Comparison of ENCODE assay signal across 10 mouse cellular contexts in the genomic region with DNA sequence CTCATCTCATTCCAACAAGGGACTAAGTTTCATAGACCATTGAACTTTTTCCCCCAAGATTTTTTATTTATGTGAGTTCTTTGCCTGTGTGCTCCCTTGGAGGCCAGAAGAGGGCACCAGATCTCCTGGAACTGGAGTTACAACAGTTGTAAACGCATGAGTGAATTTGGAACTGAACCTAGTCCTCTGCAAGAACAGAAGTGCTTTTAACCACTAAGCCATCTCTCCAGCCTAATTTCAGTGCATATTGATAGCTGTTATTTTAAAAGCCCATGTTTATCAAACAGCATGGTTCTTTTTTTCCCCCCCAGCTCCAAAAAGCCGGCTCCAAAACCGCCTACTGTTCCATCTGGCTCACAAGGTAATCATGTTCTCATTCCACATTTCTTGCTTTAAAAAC. TPM values are rescaled to one million over a fixed set of nuclear protein-coding genes. Genes with fewer than 3 reads are reported as not detected.
DNase-seq lines count a peak whose midpoint lies in the region; ATAC-seq and TF ChIP-seq lines count a peak whose summit lies in the region.
"Had no signal": no experiment of that assay in that cellular context is flagged by ENCODE, and none has a peak within 500 bp of the region (broad histone marks: within the 10 kb centered on the region; RNA-seq: fewer than 3 reads in every experiment).

No protein-coding gene starts in this region.

- no peak overlapping the region for H3K27ac ChIP-seq in hindbrain, embryonic 10.5 days
- no peak overlapping the region for H3K27ac ChIP-seq in hindbrain, embryonic 13.5 days
- no peak overlapping the region for H3K27ac ChIP-seq in intestine, embryonic 16.5 days (ENCODE audit: low read length)
- H3K27ac ChIP-seq: lung, embryonic 15.5 days had no signal

- H3K36me3 ChIP-seq in hindbrain, embryonic 10.5 days, result peaks cover 48% of the 10 kb centered on the region
- H3K36me3 ChIP-seq in hindbrain, embryonic 13.5 days, result peaks cover 60% of the 10 kb centered on the region
- no peaks in the 10 kb centered on the region for H3K36me3 ChIP-seq in E14TG2a.4 (ENCODE audit: insufficient read depth, low read length)
- H3K36me3 ChIP-seq in intestine, embryonic 16.5 days (ENCODE audit: control insufficient read depth, insufficient read depth, low read length), result no peaks in the 10 kb centered on the region

- H3K27me3 ChIP-seq in hindbrain, embryonic 10.5 days (ENCODE audit: insufficient read depth, poor library complexity, severe bottlenecking), result no peaks in the 10 kb centered on the region
- H3K27me3 ChIP-seq in hindbrain, embryonic 13.5 days, result no peaks in the 10 kb centered on the region
- H3K27me3 ChIP-seq in E14TG2a.4 (ENCODE audit: insufficient read depth, low read length), result no peaks in the 10 kb centered on the region
- H3K27me3 ChIP-seq in intestine, embryonic 16.5 days (replicated peaks; ENCODE audit: control insufficient read depth, insufficient read depth, low read length), result no peaks in the 10 kb centered on the region
- H3K27me3 ChIP-seq: lung, embryonic 15.5 days had no signal

- no peaks in the 10 kb centered on the region for H3K9me3 ChIP-seq in hindbrain, embryonic 10.5 days
- H3K9me3 ChIP-seq in hindbrain, embryonic 13.5 days, result no peaks in the 10 kb centered on the region
- H3K9me3 ChIP-seq in E14TG2a.4 (ENCODE audit: low read length), result no peaks in the 10 kb centered on the region
- H3K9me3 ChIP-seq in intestine, embryonic 16.5 days (ENCODE audit: control insufficient read depth, low read length), result no peaks in the 10 kb centered on the region
- H3K9me3 ChIP-seq: lung, embryonic 15.5 days had no signal

- H3K4me3 ChIP-seq in hindbrain, embryonic 10.5 days, result no peak overlapping the region
- no peak overlapping the region for H3K4me3 ChIP-seq in hindbrain, embryonic 13.5 days
- no peak overlapping the region for H3K4me3 ChIP-seq in E14TG2a.4 (replicated peaks; ENCODE audit: low read length)
- H3K4me3 ChIP-seq in intestine, embryonic 16.5 days (ENCODE audit: low read length), result no peak overlapping the region
- H3K4me3 ChIP-seq: erythroblast, embryonic 14.5 days; lung, embryonic 15.5 days had no signal

- ATAC-seq in hindbrain, embryonic 13.5 days (ENCODE audit: low FRiP score), result no peak
- ATAC-seq in megakaryocyte-erythroid progenitor cell, adult 5-6 weeks (replicated peaks; ENCODE audit: low FRiP score, low TSS enrichment, poor library complexity, severe bottlenecking), result 0 out of 2 replicates have a peak, but pooled peaks have one; percentile 55
- no peak for ATAC-seq in intestine, embryonic 16.5 days

- H3K9ac ChIP-seq in hindbrain, embryonic 13.5 days, result no peak overlapping the region
- H3K9ac ChIP-seq in intestine, embryonic 16.5 days (ENCODE audit: low read depth, low read length), result no peak overlapping the region
- H3K9ac ChIP-seq: lung, embryonic 15.5 days had no signal

- no peaks in the 10 kb centered on the region for H3K4me1 ChIP-seq in hindbrain, embryonic 10.5 days (replicated peaks)
- no peaks in the 10 kb centered on the region for H3K4me1 ChIP-seq in hindbrain, embryonic 13.5 days (replicated peaks)
- no peaks in the 10 kb centered on the region for H3K4me1 ChIP-seq in E14TG2a.4 (replicated peaks; ENCODE audit: low read depth, low read length)
- H3K4me1 ChIP-seq in intestine, embryonic 16.5 days (ENCODE audit: control insufficient read depth, insufficient read depth, low read length), result no peaks in the 10 kb centered on the region
- H3K4me1 ChIP-seq: lung, embryonic 15.5 days had no signal

- 78% methylated on average over 3 of the region's 3 CpGs for WGBS in hindbrain, embryonic 10.5 days
- 77% methylated on average over 3 of the region's 3 CpGs for WGBS in hindbrain, embryonic 13.5 days
- 82% methylated on average over 3 of the region's 3 CpGs for WGBS in intestine, embryonic 16.5 days

- no peak overlapping the region for H3K4me2 ChIP-seq in hindbrain, embryonic 13.5 days
- no peak overlapping the region for H3K4me2 ChIP-seq in intestine, embryonic 16.5 days (ENCODE audit: low read depth, low read length)
- H3K4me2 ChIP-seq: lung, embryonic 15.5 days had no signal

- no peak for TF ChIP-seq POLR2A in brain, embryonic 14.5 days (IDR thresholded peaks at IDR 0.05; ENCODE audit: borderline replicate concordance, extremely low read depth, insufficient read depth, insufficient read length, poor library complexity, severe bottlenecking)

- peak; percentile 8 for DNase-seq in hindbrain, embryonic 10.5 days (ENCODE audit: low spot score)
- DNase-seq in brain, embryonic 14.5 days (ENCODE audit: low read depth), result peak; percentile 61
- DNase-seq in kidney, postnatal 14 days, result peak; percentile 27
- no peak for DNase-seq in urinary bladder, postnatal 36 days (ENCODE audit: low spot score in 2 of 2)

- TF ChIP-seq CTCF in E14TG2a.4 (conservative IDR thresholded peaks at IDR 0.05; ENCODE audit: low read length), result peak; percentile 65
- peak; percentile 49; the same call in 1 of the 2 replicates for TF ChIP-seq CTCF in brain, embryonic 14.5 days (IDR thresholded peaks at IDR 0.05; ENCODE audit: borderline replicate concordance, extremely low read depth, insufficient read depth, insufficient read length)

RNA-seq across cellular contexts. Expression of a gene that starts 8.4 kb away (rescaled TPM):
- polyA plus RNA-seq in hindbrain, embryonic 10.5 days (2016; fragmentation: Nextera tagmentation; extraction: Ambion mirVana), result 14.3 and 14.6 TPM in 2 replicates
- 6.7 and 7.3 TPM in 2 replicates for polyA plus RNA-seq in hindbrain, embryonic 13.5 days (2015; fragmentation: Nextera tagmentation; extraction: Ambion mirVana)
- polyA plus RNA-seq in brain, embryonic 14.5 days (2012; rRNA removed), result 8.7 and 9.0 TPM in 2 replicates
- total RNA-seq in megakaryocyte-erythroid progenitor cell, adult 5-6 weeks (2014; fragmentation: Nextera tagmentation), result 0.74 and 1.4 TPM in 2 replicates
- total RNA-seq in megakaryocyte-erythroid progenitor cell, adult 5-6 weeks (2017), result 1.2 and 1.5 TPM in 2 replicates
- polyA plus RNA-seq in intestine, embryonic 16.5 days (2015; fragmentation: Nextera tagmentation; extraction: Ambion mirVana), result 2.5 and 3.2 TPM in 2 replicates
- polyA plus RNA-seq: erythroblast, embryonic 14.5 days had no signal

RNA-seq across cellular contexts. Expression of a gene that starts 35.3 kb away (rescaled TPM):
- polyA plus RNA-seq in hindbrain, embryonic 10.5 days (2016; fragmentation: Nextera tagmentation; extraction: Ambion mirVana), result 2.2 and 2.4 TPM in 2 replicates
- 1.2 and 1.4 TPM in 2 replicates for polyA plus RNA-seq in hindbrain, embryonic 13.5 days (2015; fragmentation: Nextera tagmentation; extraction: Ambion mirVana)
- polyA plus RNA-seq in brain, embryonic 14.5 days (2012; rRNA removed), result 0.90 and 1.5 TPM in 2 replicates
- 53.4 and 71.4 TPM in 2 replicates for total RNA-seq in megakaryocyte-erythroid progenitor cell, adult 5-6 weeks (2014; fragmentation: Nextera tagmentation)
- 60.1 and 64.0 TPM in 2 replicates for total RNA-seq in megakaryocyte-erythroid progenitor cell, adult 5-6 weeks (2017)
- 15.5 and 16.5 TPM in 2 replicates for polyA plus RNA-seq in intestine, embryonic 16.5 days (2015; fragmentation: Nextera tagmentation; extraction: Ambion mirVana)

RNA-seq across cellular contexts. Expression of a gene that starts 44.1 kb away (rescaled TPM):
- 15.4 and 16.6 TPM in 2 replicates for polyA plus RNA-seq in hindbrain, embryonic 10.5 days (2016; fragmentation: Nextera tagmentation; extraction: Ambion mirVana)
- polyA plus RNA-seq in hindbrain, embryonic 13.5 days (2015; fragmentation: Nextera tagmentation; extraction: Ambion mirVana), result 25.6 and 27.8 TPM in 2 replicates
- polyA plus RNA-seq in brain, embryonic 14.5 days (2012; rRNA removed), result 29.4 and 37.1 TPM in 2 replicates
- total RNA-seq in megakaryocyte-erythroid progenitor cell, adult 5-6 weeks (2014; fragmentation: Nextera tagmentation), result 57.8 and 58.2 TPM in 2 replicates
- total RNA-seq in megakaryocyte-erythroid progenitor cell, adult 5-6 weeks (2017), result 15.6 and 26.8 TPM in 2 replicates
- 6.1 and 7.7 TPM in 2 replicates for polyA plus RNA-seq in intestine, embryonic 16.5 days (2015; fragmentation: Nextera tagmentation; extraction: Ambion mirVana)

Comparison
In these comparisons a context has a peak if more than half of its experiments do, and no peak if none do; other contexts are left out.
1. DNase-seq: peak in hindbrain, embryonic 10.5 days (single experiment), brain, embryonic 14.5 days (single experiment) and kidney, postnatal 14 days (single experiment); none in urinary bladder, postnatal 36 days (0 of 2).